Mouse (Mus musculus) kidney, postnatal 0 days (tissue): Measurements from ENCODE around the gene Spag8. TPM values are rescaled to one million over a fixed set of nuclear protein-coding genes. Genes with fewer than 3 reads are reported as not detected.

ENCODE experiments used
- ATAC-seq: fragments of 200-750 bp; cut with Nextera tagmentation; replicated peaks from 2 replicates; pipeline ENCODE4 v1.8.0; 2017; ENCODE audit warnings: low read depth, moderate number of reproducible peaks, moderate TSS enrichment, moderate library complexity; ENCODE audit not compliant: low FRiP score
- DNase-seq: peaks from one replicate; pipeline ENCODE4 v3.0.0-alpha.2; 2016; ENCODE audit warnings: low spot score
- H3K27ac ChIP-seq: fragments of 300-500 bp; sonication (generic); 2 replicates; pipeline ENCODE4 v1.5.1; 2014; ENCODE audit warnings: mild to moderate bottlenecking
- H3K27me3 ChIP-seq: fragments of 300-500 bp; sonication (generic); 2 replicates; pipeline ENCODE4 v1.6.1; 2014; ENCODE audit warnings: low read length, mixed read lengths; ENCODE audit not compliant: insufficient read depth
- H3K36me3 ChIP-seq: fragments of 300-500 bp; sonication (generic); 2 replicates; pipeline ENCODE4 v1.6.1; 2014; ENCODE audit warnings: low read length, mixed read lengths; ENCODE audit not compliant: insufficient read depth
- H3K4me1 ChIP-seq: fragments of 300-500 bp; sonication (generic); replicated peaks from 2 replicates; pipeline ENCODE4 v1.6.1; 2014; ENCODE audit warnings: antibody characterized with exemption, low read length, mixed read lengths; ENCODE audit not compliant: insufficient read depth
- H3K4me2 ChIP-seq: fragments of 300-500 bp; sonication (generic); 2 replicates; pipeline ENCODE4 v1.6.1; 2014; ENCODE audit warnings: mild to moderate bottlenecking, low read length, moderate library complexity, mixed read lengths
- H3K4me3 ChIP-seq: fragments of 300-500 bp; sonication (generic); replicated peaks from 2 replicates; pipeline ENCODE4 v1.5.1; 2014; ENCODE audit warnings: low read depth, low read length
- H3K9ac ChIP-seq: fragments of 300-500 bp; sonication (generic); 2 replicates; pipeline ENCODE4 v1.6.1; 2014; ENCODE audit warnings: low read depth, low read length
- H3K9me3 ChIP-seq: fragments of 300-500 bp; sonication (generic); replicated peaks from 2 replicates; pipeline ENCODE4 v1.6.1; 2016; ENCODE audit warnings: low read length, inconsistent platforms, mixed read lengths
- CTCF ChIP-seq: IDR thresholded peaks from 2 replicates; pipeline ENCODE4 v1.5.1; 2016; ENCODE audit warnings: antibody characterized with exemption, low read depth, mild to moderate bottlenecking, moderate library complexity
- WGBS: fragments of 180-500 bp; shearing (Covaris S2); extraction: QIAGEN DNeasy Blood & Tissue Kit; methylation state at CpG from one replicate; pipeline ENCODE4 v1.1.7; 2014; 5-methylcytosine and 5-hydroxymethylcytosine counted together
- polyA plus RNA-seq: library from polyadenylated mRNA; unstranded; fragments of >200 nt; fragmentation: Nextera tagmentation; extraction: Ambion mirVana; gene quantifications from 2 replicates; pipeline ENCODE4 v1.2.1, GENCODE M21; 2015

The Spag8 gene
- polyA plus RNA-seq, 1 experiment from 2014 or later: 0.96 TPM

GRCm38 (mm10) chr4:43655656-43656338, 2.4 kb upstream of the Spag8 start:
- H3K36me3 ChIP-seq: no peaks in the 10 kb centered on the region
- DNase-seq (peak; percentile 21), ATAC-seq (peak; percentile 59)
- no peaks in the 10 kb centered on the region for H3K27me3 ChIP-seq
- H3K9me3 ChIP-seq: no peaks in the 10 kb centered on the region
- H3K9ac ChIP-seq: peak overlapping the region; percentile 93
- H3K27ac ChIP-seq: peak overlapping the region; percentile 97
- H3K4me1 ChIP-seq: no peaks in the 10 kb centered on the region
- H3K4me2 ChIP-seq: peak overlapping the region; percentile 67
- peak overlapping the region; percentile 92 for H3K4me3 ChIP-seq
- TF ChIP-seq CTCF: peak; percentile 13; the same call in 1 of the 2 replicates
- WGBS: 4% methylated on average over 34 of the region's 34 CpGs

GRCm38 (mm10) chr4:43652726-43653125, 668 bp downstream of the Spag8 start:
- DNase-seq (no peak), ATAC-seq (no peak)
- Histone ChIP-seq H3K9me3 (no peaks in the 10 kb centered on the region), H3K4me1 (no peaks in the 10 kb centered on the region), H3K27ac (no peak overlapping the region), H3K4me2 (no peak overlapping the region), H3K27me3 (no peaks in the 10 kb centered on the region), H3K36me3 (no peaks in the 10 kb centered on the region; the same call in 1 of the 2 replicates), H3K9ac (no peak overlapping the region), H3K4me3 (no peak overlapping the region)
- TF ChIP-seq CTCF: no peak
- WGBS: 91% methylated on average over 4 of the region's 4 CpGs

DNA sequence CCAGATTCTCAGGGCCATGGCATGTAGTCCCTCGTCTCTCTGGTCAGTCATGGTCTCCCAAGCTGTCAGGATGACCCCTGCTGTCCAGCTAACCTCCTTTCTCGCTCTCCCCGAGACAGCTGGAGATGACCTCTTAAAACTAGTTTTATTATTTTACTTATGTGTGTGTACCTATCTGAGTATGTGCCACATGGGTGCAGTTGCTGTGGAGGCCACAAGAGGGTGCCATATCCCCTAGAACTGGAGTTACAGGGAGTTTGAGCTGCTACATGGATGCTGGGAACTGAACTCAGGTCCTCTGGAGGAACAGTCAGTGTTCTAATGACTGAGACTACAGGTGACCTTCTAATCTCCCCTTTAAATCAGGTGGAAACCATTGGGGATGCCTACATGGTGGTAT, 3.6 kb downstream of the Spag8 start:
- no peaks in the 10 kb centered on the region for H3K4me1 ChIP-seq
- H3K4me2 ChIP-seq: no peak overlapping the region
- no peaks in the 10 kb centered on the region for H3K27me3 ChIP-seq
- TF ChIP-seq CTCF: peak; percentile 44; the same call in 1 of the 2 replicates
- H3K9ac ChIP-seq: no peak overlapping the region
- H3K9me3 ChIP-seq: no peaks in the 10 kb centered on the region
- no peak overlapping the region for H3K27ac ChIP-seq
- DNase-seq (no peak), ATAC-seq (no peak)
- 96% methylated on average over 3 of the region's 3 CpGs for WGBS
- peaks cover 4% of the 10 kb centered on the region; the same call in 1 of the 2 replicates for H3K36me3 ChIP-seq
- no peak overlapping the region for H3K4me3 ChIP-seq

DNA sequence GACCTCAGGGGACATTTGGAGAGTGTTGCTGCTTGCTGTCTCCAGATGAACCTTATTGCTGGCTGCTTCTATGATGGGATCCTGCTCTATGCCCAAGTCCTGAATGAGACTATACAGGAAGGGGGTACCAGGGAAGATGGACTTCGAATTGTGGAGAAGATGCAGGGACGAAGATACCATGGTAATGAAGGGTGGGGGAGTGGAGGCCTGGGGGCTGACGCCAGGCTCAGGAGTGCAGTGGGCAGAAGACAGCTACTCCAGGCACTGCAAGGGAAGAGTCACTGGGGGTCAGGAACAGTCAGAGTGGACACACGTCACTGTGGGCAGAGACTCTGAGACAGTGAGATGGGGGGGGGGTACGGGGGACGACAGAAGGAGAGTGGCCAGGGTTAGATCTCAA, 12.9 kb downstream of the Spag8 start:
- no peak overlapping the region for H3K4me2 ChIP-seq
- no peak overlapping the region for H3K9ac ChIP-seq
- H3K4me3 ChIP-seq: no peak overlapping the region
- no peaks in the 10 kb centered on the region for H3K4me1 ChIP-seq
- no peak for TF ChIP-seq CTCF
- WGBS: 84% methylated on average over 6 of the region's 6 CpGs
- H3K27me3 ChIP-seq: no peaks in the 10 kb centered on the region
- H3K9me3 ChIP-seq: no peaks in the 10 kb centered on the region
- no peak for DNase-seq
- no peaks in the 10 kb centered on the region for H3K36me3 ChIP-seq
- ATAC-seq: no peak
- H3K27ac ChIP-seq: no peak overlapping the region

DNA sequence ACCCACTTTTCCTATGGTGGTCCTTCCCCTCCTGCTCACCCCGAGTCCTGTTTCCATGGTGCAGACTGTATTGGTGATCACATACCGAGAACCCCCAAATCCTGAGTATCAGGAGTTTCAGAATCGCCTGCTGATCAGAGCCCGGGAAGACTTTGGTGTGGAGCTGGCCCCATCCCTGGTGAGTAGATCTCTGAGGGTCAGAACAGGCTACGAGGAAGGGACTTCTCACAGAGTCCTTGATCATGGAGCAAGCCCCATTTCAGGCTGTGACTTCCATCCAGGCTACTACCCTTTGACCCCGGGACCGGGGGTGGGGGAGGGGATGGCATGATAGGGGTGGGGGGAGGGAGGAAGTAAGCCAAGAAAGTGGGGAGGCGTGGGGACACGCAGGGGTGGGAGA, 13.3 kb downstream of the Spag8 start:
- Histone ChIP-seq H3K4me2 (no peak overlapping the region), H3K9me3 (no peaks in the 10 kb centered on the region), H3K27me3 (no peaks in the 10 kb centered on the region), H3K36me3 (no peaks in the 10 kb centered on the region), H3K4me1 (no peaks in the 10 kb centered on the region), H3K9ac (no peak overlapping the region), H3K27ac (no peak overlapping the region), H3K4me3 (no peak overlapping the region)
- no peak for DNase-seq
- no peak for ATAC-seq
- no peak for TF ChIP-seq CTCF
- 76% methylated on average over 9 of the region's 9 CpGs for WGBS

- Histone ChIP-seq H3K9ac (no peak overlapping the region), H3K9me3 (no peaks in the 10 kb centered on the region), H3K27ac (no peak overlapping the region), H3K4me3 (no peak overlapping the region), H3K36me3 (no peaks in the 10 kb centered on the region), H3K27me3 (no peaks in the 10 kb centered on the region), H3K4me2 (no peak overlapping the region), H3K4me1 (0 out of 2 replicates have a peak, but pooled peaks cover 8% of the 10 kb centered on the region)
- WGBS: 83% methylated on average over 6 of the region's 6 CpGs
- DNase-seq: no peak
- no peak for TF ChIP-seq CTCF
- no peak for ATAC-seq
These were observed 16.6 kb downstream of the Spag8 start for GRCm38 (mm10) chr4:43636751-43637150.
